Mouse (Mus musculus): Measurements from ENCODE around the gene BC037034. TPM values are rescaled to one million over a fixed set of nuclear protein-coding genes. Genes with fewer than 3 reads are reported as not detected.

BC037034 gene
- polyA plus RNA-seq, 1 experiment, result 6.7 TPM

- TF ChIP-seq TCF3 (IDR thresholded peaks at IDR 0.05; ENCODE audit: insufficient read length, low read depth) (no peak), POLR2A (IDR thresholded peaks at IDR 0.05; ENCODE audit: insufficient read length, low read depth) (no peak), MAX (IDR thresholded peaks at IDR 0.05; ENCODE audit: low read depth) (no peak), REST (IDR thresholded peaks at IDR 0.05; ENCODE audit: insufficient read depth, insufficient read length) (no peak), MYOD1 (IDR thresholded peaks at IDR 0.05; ENCODE audit: control insufficient read depth in 1 of 3, insufficient read length in 2 of 3, low read depth in 2 of 3) (no peak), POLR2AphosphoS2 (IDR thresholded peaks at IDR 0.05; ENCODE audit: insufficient read length, low read depth) (no peak), E2F4 (IDR thresholded peaks at IDR 0.05; ENCODE audit: insufficient read depth) (no peak), SRF (IDR thresholded peaks at IDR 0.05; ENCODE audit: control insufficient read depth, insufficient read length, low read depth) (no peak), MYOG (IDR thresholded peaks at IDR 0.05; ENCODE audit: control insufficient read depth in 1 of 3, insufficient read depth in 1 of 3, insufficient read length in 2 of 3, low read depth in 2 of 3) (no peak), USF1 (IDR thresholded peaks at IDR 0.05; ENCODE audit: low read depth) (no peak), CEBPB (IDR thresholded peaks at IDR 0.05; ENCODE audit: insufficient read depth, poor library complexity, severe bottlenecking) (no peak), TCF12 (IDR thresholded peaks at IDR 0.05; ENCODE audit: insufficient read depth, poor library complexity, severe bottlenecking) (no peak)
Observed at GRCm38 (mm10) chr5:138279585-138280424, 16.0 kb upstream of the BC037034 start, which contains the start of the genes Gm43720, Gpc2 and Stag3. Gene Gm43720 (minus strand): TSS chr5:138279958. Gene Gpc2 (minus strand): TSS chr5:138280005. Gene Stag3 (plus strand): TSS chr5:138280240.

GRCm38 (mm10) chr5:138277994-138278393 is 14.2 kb upstream of the BC037034 start:
- Histone ChIP-seq H3K4me2 (ENCODE audit: low read depth) (no peak overlapping the region), H3K27me3 (ENCODE audit: control insufficient read depth, insufficient read depth, insufficient read length) (peaks cover 5% of the 10 kb centered on the region), H3ac (ENCODE audit: control insufficient read depth, insufficient read length) (no peak overlapping the region), H3K4me3 (no peak overlapping the region), H3K79me2 (ENCODE audit: control insufficient read depth, insufficient read depth) (no peaks in the 10 kb centered on the region), H3K36me3 (ENCODE audit: control insufficient read depth, insufficient read depth) (no peaks in the 10 kb centered on the region)
- TF ChIP-seq MYOD1 (IDR thresholded peaks at IDR 0.05; ENCODE audit: control insufficient read depth in 1 of 3, insufficient read length in 2 of 3, low read depth in 2 of 3) (no peak), SRF (IDR thresholded peaks at IDR 0.05; ENCODE audit: control insufficient read depth, insufficient read length, low read depth) (no peak), MYOG (IDR thresholded peaks at IDR 0.05; ENCODE audit: control insufficient read depth in 1 of 3, insufficient read depth in 1 of 3, insufficient read length in 2 of 3, low read depth in 2 of 3) (no peak), POLR2A (IDR thresholded peaks at IDR 0.05; ENCODE audit: insufficient read length, low read depth) (no peak), USF1 (IDR thresholded peaks at IDR 0.05; ENCODE audit: low read depth) (no peak), REST (IDR thresholded peaks at IDR 0.05; ENCODE audit: insufficient read depth, insufficient read length) (no peak), TCF12 (IDR thresholded peaks at IDR 0.05; ENCODE audit: insufficient read depth, poor library complexity, severe bottlenecking) (no peak), CEBPB (IDR thresholded peaks at IDR 0.05; ENCODE audit: insufficient read depth, poor library complexity, severe bottlenecking) (no peak), E2F4 (IDR thresholded peaks at IDR 0.05; ENCODE audit: insufficient read depth) (no peak), MAX (IDR thresholded peaks at IDR 0.05; ENCODE audit: low read depth) (no peak), POLR2AphosphoS2 (IDR thresholded peaks at IDR 0.05; ENCODE audit: insufficient read length, low read depth) (no peak), TCF3 (IDR thresholded peaks at IDR 0.05; ENCODE audit: insufficient read length, low read depth) (no peak)

More at GRCm38 (mm10) chr5:138279585-138280424, 16.0 kb upstream of the BC037034 start, which contains the start of the genes Gm43720, Gpc2 and Stag3:
- Histone ChIP-seq H3K4me3 (no peak within 1 kb of the TSS), H3K79me2 (ENCODE audit: control insufficient read depth, insufficient read depth) (no peaks in the 10 kb centered on the region), H3K36me3 (ENCODE audit: control insufficient read depth, insufficient read depth) (no peaks in the 10 kb centered on the region), H3K4me2 (ENCODE audit: low read depth) (peak within 1 kb of the TSS; percentile 38), H3ac (ENCODE audit: control insufficient read depth, insufficient read length) (no peak within 1 kb of the TSS), H3K27me3 (ENCODE audit: control insufficient read depth, insufficient read depth, insufficient read length) (no peaks in the 10 kb centered on the region)

GRCm38 (mm10) chr5:138275216-138276050 is 11.6 kb upstream of the BC037034 start:
- H3K27me3 ChIP-seq (ENCODE audit: control insufficient read depth, insufficient read depth, insufficient read length), result peaks cover 25% of the 10 kb centered on the region
- H3K4me2 ChIP-seq (ENCODE audit: low read depth), result no peak overlapping the region
- TF ChIP-seq SRF (IDR thresholded peaks at IDR 0.05; ENCODE audit: control insufficient read depth, insufficient read length, low read depth) (no peak), TCF12 (IDR thresholded peaks at IDR 0.05; ENCODE audit: insufficient read depth, poor library complexity, severe bottlenecking) (no peak), REST (IDR thresholded peaks at IDR 0.05; ENCODE audit: insufficient read depth, insufficient read length) (no peak), CEBPB (IDR thresholded peaks at IDR 0.05; ENCODE audit: insufficient read depth, poor library complexity, severe bottlenecking) (no peak), MAX (IDR thresholded peaks at IDR 0.05; ENCODE audit: low read depth) (no peak), TCF3 (IDR thresholded peaks at IDR 0.05; ENCODE audit: insufficient read length, low read depth) (no peak), USF1 (IDR thresholded peaks at IDR 0.05; ENCODE audit: low read depth) (no peak), MYOG (IDR thresholded peaks at IDR 0.05; ENCODE audit: control insufficient read depth in 1 of 3, insufficient read depth in 1 of 3, insufficient read length in 2 of 3, low read depth in 2 of 3) (no peak), MYOD1 (IDR thresholded peaks at IDR 0.05; ENCODE audit: control insufficient read depth in 1 of 3, insufficient read length in 2 of 3, low read depth in 2 of 3) (no peak)
- H3K36me3 ChIP-seq (ENCODE audit: control insufficient read depth, insufficient read depth), result no peaks in the 10 kb centered on the region
- no peaks in the 10 kb centered on the region for H3K79me2 ChIP-seq (ENCODE audit: control insufficient read depth, insufficient read depth)
- no peak overlapping the region for H3K4me3 ChIP-seq
- H3ac ChIP-seq (ENCODE audit: control insufficient read depth, insufficient read length), result no peak overlapping the region

- H3K4me3 ChIP-seq, result no peak overlapping the region
- H3K36me3 ChIP-seq (ENCODE audit: control insufficient read depth, insufficient read depth), result no peaks in the 10 kb centered on the region
- H3K79me2 ChIP-seq (ENCODE audit: control insufficient read depth, insufficient read depth), result no peaks in the 10 kb centered on the region
- no peak overlapping the region for H3K4me2 ChIP-seq (ENCODE audit: low read depth)
- H3ac ChIP-seq (ENCODE audit: control insufficient read depth, insufficient read length), result no peak overlapping the region
- TF ChIP-seq MYOD1 (IDR thresholded peaks at IDR 0.05; ENCODE audit: control insufficient read depth in 1 of 3, insufficient read length in 2 of 3, low read depth in 2 of 3), result no peak
- TF ChIP-seq E2F4 (IDR thresholded peaks at IDR 0.05; ENCODE audit: insufficient read depth), result no peak
- no peak for TF ChIP-seq MAX (IDR thresholded peaks at IDR 0.05; ENCODE audit: low read depth)
- TF ChIP-seq TCF12 (IDR thresholded peaks at IDR 0.05; ENCODE audit: insufficient read depth, poor library complexity, severe bottlenecking), result no peak
- TF ChIP-seq REST (IDR thresholded peaks at IDR 0.05; ENCODE audit: insufficient read depth, insufficient read length), result no peak
- TF ChIP-seq POLR2A (IDR thresholded peaks at IDR 0.05; ENCODE audit: insufficient read length, low read depth), result no peak
- no peak for TF ChIP-seq POLR2AphosphoS2 (IDR thresholded peaks at IDR 0.05; ENCODE audit: insufficient read length, low read depth)
- no peak for TF ChIP-seq USF1 (IDR thresholded peaks at IDR 0.05; ENCODE audit: low read depth)
- TF ChIP-seq SRF (IDR thresholded peaks at IDR 0.05; ENCODE audit: control insufficient read depth, insufficient read length, low read depth), result no peak
- no peak for TF ChIP-seq TCF3 (IDR thresholded peaks at IDR 0.05; ENCODE audit: insufficient read length, low read depth)
- TF ChIP-seq CEBPB (IDR thresholded peaks at IDR 0.05; ENCODE audit: insufficient read depth, poor library complexity, severe bottlenecking), result no peak
- TF ChIP-seq MYOG (IDR thresholded peaks at IDR 0.05; ENCODE audit: control insufficient read depth in 1 of 3, insufficient read depth in 1 of 3, insufficient read length in 2 of 3, low read depth in 2 of 3), result no peak
- peaks cover 25% of the 10 kb centered on the region for H3K27me3 ChIP-seq (ENCODE audit: control insufficient read depth, insufficient read depth, insufficient read length)
Observed at GRCm38 (mm10) chr5:138274186-138274585, 10.4 kb upstream of the BC037034 start.
